Mouse (Mus musculus): ENCODE measurements around the gene Kcnk5. TPM values are rescaled to one million over a fixed set of nuclear protein-coding genes. Genes with fewer than 3 reads are reported as not detected.

Gene Kcnk5
- 10 to 100 TPM in 1 of 2 experiments, 1 to 10 TPM in 1; 6.9 to 23.8 TPM for polyA plus RNA-seq (2017; shearing (Covaris generic))

DNA sequence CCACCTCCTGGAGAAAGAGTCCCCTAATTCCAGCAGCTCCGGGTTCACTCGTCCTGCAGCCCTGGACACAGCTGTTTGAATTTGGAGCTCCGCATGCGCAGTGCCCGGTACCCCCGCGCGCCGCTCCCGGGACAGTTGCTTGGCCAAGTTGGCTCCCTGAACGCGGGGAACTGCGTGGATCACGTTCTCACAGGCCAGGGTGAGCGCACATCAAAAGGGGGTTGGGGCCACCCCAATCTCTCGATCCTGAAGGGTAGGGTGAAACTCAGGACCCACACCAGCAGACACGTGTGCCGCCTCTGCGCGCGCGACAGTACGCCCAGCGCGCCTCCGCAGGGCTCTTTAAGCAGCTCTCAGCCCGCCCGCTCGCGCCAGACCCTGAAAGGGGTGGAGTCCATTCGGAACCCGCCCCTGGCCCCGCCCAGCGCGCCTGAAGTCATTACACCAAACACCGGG is at the start of gene Kcnk5:
Gene Kcnk5, minus strand, starts transcription at position 344 of the 456 bp plus-strand sequence.

DNA sequence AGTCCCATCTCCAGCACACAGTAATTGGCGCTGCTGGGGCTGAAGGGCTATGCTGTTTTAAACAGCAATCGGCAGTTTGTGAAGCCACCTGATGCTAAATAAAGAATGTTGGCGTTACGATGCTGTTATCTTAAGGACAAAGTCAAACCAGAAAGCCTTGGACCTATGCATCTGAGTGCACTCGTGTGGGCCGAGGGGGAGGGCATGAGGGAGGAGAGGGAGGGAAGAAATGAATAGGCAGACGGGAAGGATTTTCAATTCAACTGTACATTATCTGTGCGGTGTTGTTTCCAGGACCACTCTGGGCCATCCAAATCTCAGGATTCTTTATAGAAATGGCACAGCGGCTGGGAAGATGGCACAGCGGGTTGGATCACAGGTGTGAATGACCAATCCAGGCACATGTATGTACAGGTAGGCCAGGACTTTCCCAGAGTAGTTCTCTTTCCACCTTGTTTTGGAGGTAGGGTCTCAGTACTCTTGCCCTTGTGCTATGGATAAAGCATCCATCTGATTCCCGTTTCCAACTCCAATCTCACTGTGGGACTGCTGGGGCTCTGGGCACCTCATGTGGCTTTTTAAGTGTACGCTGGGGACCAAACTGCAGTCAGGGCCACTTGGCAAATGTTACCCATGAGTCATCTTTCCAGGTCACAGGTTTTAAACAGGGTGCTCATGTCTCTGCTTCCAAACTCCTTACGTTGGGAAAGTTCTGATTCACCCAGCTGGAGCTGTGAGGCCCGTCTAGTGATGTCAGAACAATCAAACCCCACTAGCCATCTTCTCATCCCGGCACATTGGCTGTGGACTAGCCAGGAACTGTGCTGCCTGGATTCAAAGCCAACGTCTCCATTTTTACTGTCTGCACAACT is 42.9 kb downstream of the Kcnk5 start, which contains the start of gene Saysd1:
Gene Saysd1, minus strand, starts transcription at position 51 of the 872 bp plus-strand sequence.

Other genes with a start within 250 kb of the Kcnk5 start
- 10 to 100 TPM; 80.4 to 84.8 TPM for gene Gng2, start 204.2 kb downstream of the Kcnk5 start, polyA plus RNA-seq (2017; shearing (Covaris generic))
- 10 to 100 TPM; 24.0 to 33.9 TPM for gene Saysd1, start 43.3 kb downstream of the Kcnk5 start, polyA plus RNA-seq (2017; shearing (Covaris generic))
- gene Kcnk16, start 87.4 kb upstream of the Kcnk5 start, polyA plus RNA-seq (2017; shearing (Covaris generic)) = not detected
- gene Nudt13, start 112.9 kb upstream of the Kcnk5 start, polyA plus RNA-seq (2017; shearing (Covaris generic)) = 10 to 100 TPM; 13.8 to 14.2 TPM
- gene Ecd, start 166.3 kb upstream of the Kcnk5 start, polyA plus RNA-seq (2017; shearing (Covaris generic)) = 10 to 100 TPM; 55.4 to 60.0 TPM
- 10 to 100 TPM; 57.8 to 75.9 TPM for gene Fam149b, start 166.4 kb upstream of the Kcnk5 start, polyA plus RNA-seq (2017; shearing (Covaris generic))
- 100 to 1,000 TPM; 132 to 136 TPM for gene Dnajc9, start 207.1 kb upstream of the Kcnk5 start, polyA plus RNA-seq (2017; shearing (Covaris generic))
- gene Mrps16, start 211.8 kb upstream of the Kcnk5 start, polyA plus RNA-seq (2017; shearing (Covaris generic)) = 100 to 1,000 TPM; 108 to 116 TPM